Mouse (Mus musculus) common myeloid progenitor, adult 5-6 weeks (primary cell): Measurements from ENCODE around the gene Tas2r139. TPM values are rescaled to one million over a fixed set of nuclear protein-coding genes. Genes with fewer than 3 reads are reported as not detected.
A peak's percentile ranks its signal among the peaks of the same experiment; 100 is the strongest.
"Not testable (repeated sequence)": the region's sequence is repeated elsewhere in the genome, so short reads cannot be mapped to it uniquely, and the experiment has no call there.

Source experiments
- ATAC-seq: replicated peaks from 2 replicates; pipeline ENCODE4 v1.8.0; 2016; ENCODE audit warnings: low read depth, mild to moderate bottlenecking, moderate TSS enrichment, inconsistent platforms; ENCODE audit not compliant: poor library complexity, severe bottlenecking
- total RNA-seq: library from RNA; stranded (forward); fragments of 200-1000, 187-1606 nt; gene quantifications from 2 replicates; pipeline ENCODE4 v1.2.3, GENCODE M21; 2017

The Tas2r139 gene
- not detected in 2 replicates for total RNA-seq

GRCm38 (mm10) chr6:42140636-42141035, at the start of gene Tas2r139:
Gene Tas2r139 (plus strand): TSS chr6:42140936.
- ATAC-seq: no peak

GRCm38 (mm10) chr6:42151115-42151514, 10.4 kb downstream of the Tas2r139 start:
- ATAC-seq: not testable (repeated sequence)

GRCm38 (mm10) chr6:42182462-42182861, 41.7 kb downstream of the Tas2r139 start:
- ATAC-seq: no peak

GRCm38 (mm10) chr6:42186230-42186629, 45.5 kb downstream of the Tas2r139 start:
- ATAC-seq: peak; percentile 73; the same call in 1 of the 2 replicates

Other genes starting within 250 kb of the Tas2r139 start
- not detected in 2 replicates for gene Sval1, start 189.3 kb upstream of the Tas2r139 start, total RNA-seq
- not detected in 2 replicates for gene Sval3, start 172.8 kb upstream of the Tas2r139 start, total RNA-seq
- gene Sva, start 102.5 kb upstream of the Tas2r139 start, total RNA-seq: not detected in 2 replicates
- not detected in 2 replicates for gene Tas2r144, start 74.4 kb downstream of the Tas2r139 start, total RNA-seq
- gene Gstk1, start 105.0 kb downstream of the Tas2r139 start, total RNA-seq: 8.3 and 14.6 TPM in 2 replicates
- not detected in 2 replicates for gene Tmem139, start 121.0 kb downstream of the Tas2r139 start, total RNA-seq
- 88.4 and 100 TPM in 2 replicates for gene Casp2, start 124.0 kb downstream of the Tas2r139 start, total RNA-seq
- gene Clcn1, start 145.7 kb downstream of the Tas2r139 start, total RNA-seq: not detected in 2 replicates
- gene Fam131b, start 183.7 kb downstream of the Tas2r139 start, total RNA-seq: not detected in 2 replicates
- gene Zyx, start 208.7 kb downstream of the Tas2r139 start, total RNA-seq: 34.5 and 48.0 TPM in 2 replicates
- 1.8 TPM in 1 of 2 replicates, not detected in the other for gene Epha1, start 232.3 kb downstream of the Tas2r139 start, total RNA-seq